Mouse (Mus musculus): ENCODE data around the gene Plekhh2. TPM values are rescaled to one million over a fixed set of nuclear protein-coding genes. Genes with fewer than 3 reads are reported as not detected.
A peak's percentile ranks its signal among the peaks of the same experiment; 100 is the strongest.

The Plekhh2 gene
- 10.3 and 13.9 TPM in 2 replicates for polyA plus RNA-seq (2014; fragmentation: Nextera tagmentation; extraction: Ambion mirVana)

GRCm38 (mm10) chr17:84511682-84512515 is at the start of gene Plekhh2:
TSS of gene Plekhh2 (plus strand) at chr17:84511895.
- Histone ChIP-seq H3K27ac (ENCODE audit: low read depth, low read length) (peak within 1 kb of the TSS; percentile 92), H3K27me3 (ENCODE audit: control insufficient read depth, insufficient read depth, low read length) (no peaks in the 10 kb centered on the region), H3K4me3 (ENCODE audit: low read length) (peak within 1 kb of the TSS; percentile 84), H3K9ac (ENCODE audit: low read depth, low read length) (peak within 1 kb of the TSS; percentile 89), H3K4me2 (replicated peaks; ENCODE audit: low read depth, low read length) (peak within 1 kb of the TSS; percentile 85), H3K36me3 (ENCODE audit: control insufficient read depth, insufficient read depth, low read length) (no peaks in the 10 kb centered on the region), H3K4me1 (ENCODE audit: control insufficient read depth, insufficient read depth, low read length) (peaks cover 6% of the 10 kb centered on the region; the same call in 1 of the 2 replicates), H3K9me3 (ENCODE audit: control insufficient read depth, low read length) (no peaks in the 10 kb centered on the region)
- WGBS: under 1% methylated on average over 79 of the region's 79 CpGs
- ATAC-seq (ENCODE audit: low FRiP score, low TSS enrichment): peak; percentile 89

GRCm38 (mm10) chr17:84465753-84466608 is 45.7 kb upstream of the Plekhh2 start, which contains the start of gene Thada:
TSS of gene Thada (minus strand) at chr17:84466205.
- under 1% methylated on average over 67 of the region's 67 CpGs for WGBS
- peaks cover 10% of the 10 kb centered on the region; the same call in 1 of the 2 replicates for H3K4me1 ChIP-seq (ENCODE audit: control insufficient read depth, insufficient read depth, low read length)

GRCm38 (mm10) chr17:84474312-84474711 is 37.4 kb upstream of the Plekhh2 start:
- H3K9me3 ChIP-seq (ENCODE audit: control insufficient read depth, low read length): no peaks in the 10 kb centered on the region
- H3K4me3 ChIP-seq (ENCODE audit: low read length): no peak overlapping the region
- H3K4me1 ChIP-seq (ENCODE audit: control insufficient read depth, insufficient read depth, low read length): no peaks in the 10 kb centered on the region
- H3K27ac ChIP-seq (ENCODE audit: low read depth, low read length): no peak overlapping the region
- no peak for ATAC-seq (ENCODE audit: low FRiP score, low TSS enrichment)
- H3K4me2 ChIP-seq (replicated peaks; ENCODE audit: low read depth, low read length): no peak overlapping the region
- no peaks in the 10 kb centered on the region for H3K36me3 ChIP-seq (ENCODE audit: control insufficient read depth, insufficient read depth, low read length)
- H3K27me3 ChIP-seq (ENCODE audit: control insufficient read depth, insufficient read depth, low read length): no peaks in the 10 kb centered on the region
- no peak overlapping the region for H3K9ac ChIP-seq (ENCODE audit: low read depth, low read length)
- WGBS: 65% methylated on average over 4 of the region's 4 CpGs

More at GRCm38 (mm10) chr17:84465753-84466608, 45.7 kb upstream of the Plekhh2 start, which contains the start of gene Thada:
- peak; percentile 98 for ATAC-seq (ENCODE audit: low FRiP score, low TSS enrichment)
- Histone ChIP-seq H3K36me3 (ENCODE audit: control insufficient read depth, insufficient read depth, low read length) (no peaks in the 10 kb centered on the region; the same call in 1 of the 2 replicates), H3K4me2 (replicated peaks; ENCODE audit: low read depth, low read length) (peak within 1 kb of the TSS; percentile 73), H3K9ac (ENCODE audit: low read depth, low read length) (peak within 1 kb of the TSS; percentile 70), H3K9me3 (ENCODE audit: control insufficient read depth, low read length) (no peaks in the 10 kb centered on the region), H3K4me3 (ENCODE audit: low read length) (peak within 1 kb of the TSS; percentile 64), H3K27me3 (ENCODE audit: control insufficient read depth, insufficient read depth, low read length) (no peaks in the 10 kb centered on the region), H3K27ac (ENCODE audit: low read depth, low read length) (peak within 1 kb of the TSS; percentile 73; the same call in 1 of the 2 replicates)

DNA sequence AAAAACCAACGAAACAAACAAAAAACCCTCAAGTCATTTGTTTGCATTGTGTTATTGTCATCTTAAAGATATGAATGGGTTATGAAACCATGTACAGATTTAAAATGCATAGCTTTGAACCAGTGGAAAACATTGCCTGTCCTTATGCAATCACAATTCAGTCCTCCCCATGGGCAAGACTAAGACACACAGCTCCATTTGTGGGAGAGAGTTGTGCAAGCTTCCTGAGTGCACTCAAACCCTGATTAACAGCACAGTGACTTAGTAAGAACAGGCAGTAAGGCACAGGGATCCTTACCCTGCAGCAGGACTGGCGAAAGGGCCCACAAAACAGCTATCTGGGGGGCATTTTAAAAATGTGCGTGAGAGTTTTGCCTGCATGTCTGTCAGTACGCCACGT is 34.5 kb upstream of the Plekhh2 start:
- Histone ChIP-seq H3K9me3 (ENCODE audit: control insufficient read depth, low read length) (no peaks in the 10 kb centered on the region), H3K4me2 (replicated peaks; ENCODE audit: low read depth, low read length) (no peak overlapping the region), H3K27ac (ENCODE audit: low read depth, low read length) (no peak overlapping the region), H3K27me3 (ENCODE audit: control insufficient read depth, insufficient read depth, low read length) (no peaks in the 10 kb centered on the region), H3K4me1 (ENCODE audit: control insufficient read depth, insufficient read depth, low read length) (no peaks in the 10 kb centered on the region), H3K9ac (ENCODE audit: low read depth, low read length) (no peak overlapping the region), H3K4me3 (ENCODE audit: low read length) (no peak overlapping the region), H3K36me3 (ENCODE audit: control insufficient read depth, insufficient read depth, low read length) (no peaks in the 10 kb centered on the region)
- 91% methylated on average over 5 of the region's 5 CpGs for WGBS
- ATAC-seq (ENCODE audit: low FRiP score, low TSS enrichment): no peak

GRCm38 (mm10) chr17:84478276-84478675 is 33.4 kb upstream of the Plekhh2 start:
- H3K4me1 ChIP-seq (ENCODE audit: control insufficient read depth, insufficient read depth, low read length): no peaks in the 10 kb centered on the region
- H3K9me3 ChIP-seq (ENCODE audit: control insufficient read depth, low read length): no peaks in the 10 kb centered on the region
- WGBS: 86% methylated on average over 4 of the region's 4 CpGs
- no peak for ATAC-seq (ENCODE audit: low FRiP score, low TSS enrichment)
- no peaks in the 10 kb centered on the region for H3K36me3 ChIP-seq (ENCODE audit: control insufficient read depth, insufficient read depth, low read length)
- H3K27me3 ChIP-seq (ENCODE audit: control insufficient read depth, insufficient read depth, low read length): no peaks in the 10 kb centered on the region
- H3K4me2 ChIP-seq (replicated peaks; ENCODE audit: low read depth, low read length): no peak overlapping the region
- H3K9ac ChIP-seq (ENCODE audit: low read depth, low read length): no peak overlapping the region
- no peak overlapping the region for H3K27ac ChIP-seq (ENCODE audit: low read depth, low read length)
- no peak overlapping the region for H3K4me3 ChIP-seq (ENCODE audit: low read length)

- H3K27me3 ChIP-seq (ENCODE audit: control insufficient read depth, insufficient read depth, low read length): no peaks in the 10 kb centered on the region
- H3K9me3 ChIP-seq (ENCODE audit: control insufficient read depth, low read length): no peaks in the 10 kb centered on the region
- 52% methylated on average over 15 of the region's 15 CpGs for WGBS
- no peaks in the 10 kb centered on the region for H3K36me3 ChIP-seq (ENCODE audit: control insufficient read depth, insufficient read depth, low read length)
- H3K4me1 ChIP-seq (ENCODE audit: control insufficient read depth, insufficient read depth, low read length): no peaks in the 10 kb centered on the region
- no peak overlapping the region for H3K9ac ChIP-seq (ENCODE audit: low read depth, low read length)
- ATAC-seq (ENCODE audit: low FRiP score, low TSS enrichment): no peak
- H3K4me2 ChIP-seq (replicated peaks; ENCODE audit: low read depth, low read length): no peak overlapping the region
- no peak overlapping the region for H3K4me3 ChIP-seq (ENCODE audit: low read length)
- H3K27ac ChIP-seq (ENCODE audit: low read depth, low read length): no peak overlapping the region
Observed at GRCm38 (mm10) chr17:84480464-84481355, 31.0 kb upstream of the Plekhh2 start.

DNA sequence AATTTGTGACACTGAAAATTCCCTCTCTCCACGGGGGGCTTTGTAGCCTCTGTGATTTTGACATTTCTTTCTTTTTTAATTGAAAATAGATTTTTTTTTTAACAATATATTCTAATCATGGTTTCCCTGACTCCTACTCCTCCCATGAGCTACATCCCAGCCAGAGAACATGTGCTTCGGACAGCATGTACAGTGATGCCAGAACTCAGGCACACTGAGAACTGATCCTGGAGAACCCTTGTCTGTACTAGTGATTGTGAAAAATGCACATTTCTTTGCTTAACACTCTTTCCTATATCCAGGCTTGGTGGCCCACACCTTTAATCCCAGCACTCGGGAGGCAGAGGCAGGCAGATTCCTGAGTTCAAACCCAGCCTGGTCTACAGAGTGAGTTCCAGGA is 28.9 kb upstream of the Plekhh2 start:
- no peak overlapping the region for H3K9ac ChIP-seq (ENCODE audit: low read depth, low read length)
- no peaks in the 10 kb centered on the region for H3K9me3 ChIP-seq (ENCODE audit: control insufficient read depth, low read length)
- H3K27me3 ChIP-seq (ENCODE audit: control insufficient read depth, insufficient read depth, low read length): no peaks in the 10 kb centered on the region
- 88% methylated on average over 3 of the region's 3 CpGs for WGBS
- H3K4me3 ChIP-seq (ENCODE audit: low read length): no peak overlapping the region
- ATAC-seq (ENCODE audit: low FRiP score, low TSS enrichment): no peak
- H3K27ac ChIP-seq (ENCODE audit: low read depth, low read length): no peak overlapping the region
- no peaks in the 10 kb centered on the region for H3K4me1 ChIP-seq (ENCODE audit: control insufficient read depth, insufficient read depth, low read length)
- H3K36me3 ChIP-seq (ENCODE audit: control insufficient read depth, insufficient read depth, low read length): no peaks in the 10 kb centered on the region
- no peak overlapping the region for H3K4me2 ChIP-seq (replicated peaks; ENCODE audit: low read depth, low read length)

- Histone ChIP-seq H3K36me3 (ENCODE audit: control insufficient read depth, insufficient read depth, low read length) (no peaks in the 10 kb centered on the region), H3K27me3 (ENCODE audit: control insufficient read depth, insufficient read depth, low read length) (no peaks in the 10 kb centered on the region), H3K4me2 (replicated peaks; ENCODE audit: low read depth, low read length) (no peak overlapping the region), H3K9me3 (ENCODE audit: control insufficient read depth, low read length) (no peaks in the 10 kb centered on the region), H3K9ac (ENCODE audit: low read depth, low read length) (no peak overlapping the region), H3K27ac (ENCODE audit: low read depth, low read length) (no peak overlapping the region), H3K4me3 (ENCODE audit: low read length) (no peak overlapping the region), H3K4me1 (ENCODE audit: control insufficient read depth, insufficient read depth, low read length) (no peaks in the 10 kb centered on the region)
- WGBS: 70% methylated on average over 6 of the region's 6 CpGs
- ATAC-seq (ENCODE audit: low FRiP score, low TSS enrichment): no peak
Observed at GRCm38 (mm10) chr17:84483673-84484320, 27.9 kb upstream of the Plekhh2 start.
